Mouse (Mus musculus): ENCODE data around the gene Sucla2. TPM values are rescaled to one million over a fixed set of nuclear protein-coding genes. Genes with fewer than 3 reads are reported as not detected.

Sucla2 gene
- polyA plus RNA-seq, 1 experiment from 2014 or later: 101 TPM

- H3K27me3 ChIP-seq (replicated peaks; ENCODE audit: low read depth, poor library complexity, severe bottlenecking): no peaks in the 10 kb centered on the region
- H3K27ac ChIP-seq (replicated peaks): no peak overlapping the region
- DNase-seq (ENCODE audit: low spot score): peak; percentile 14
- H3K4me1 ChIP-seq: no peaks in the 10 kb centered on the region
- no peaks in the 10 kb centered on the region for H3K36me3 ChIP-seq (replicated peaks)
- H3K4me3 ChIP-seq: no peak overlapping the region
- H3K9me3 ChIP-seq: no peaks in the 10 kb centered on the region
Observed at GRCm38 (mm10) chr14:73637460-73637859, 112.3 kb downstream of the Sucla2 start.

Other genes starting within 250 kb of the Sucla2 start
- gene Rb1, start 199.5 kb upstream of the Sucla2 start, polyA plus RNA-seq (2016; fragmentation: Nextera tagmentation; extraction: Ambion mirVana): 24.4 and 29.3 TPM in 2 replicates
- 197 and 226 TPM in 2 replicates for gene Itm2b, start 140.0 kb upstream of the Sucla2 start, polyA plus RNA-seq (2016; fragmentation: Nextera tagmentation; extraction: Ambion mirVana)
- gene Med4, start 15.3 kb upstream of the Sucla2 start, polyA plus RNA-seq (2016; fragmentation: Nextera tagmentation; extraction: Ambion mirVana): 118 and 122 TPM in 2 replicates
- 6.9 and 8.5 TPM in 2 replicates for gene Nudt15, start 22.9 kb downstream of the Sucla2 start, polyA plus RNA-seq (2016; fragmentation: Nextera tagmentation; extraction: Ambion mirVana)
- not detected in 2 replicates for gene Gm21750, start 135.9 kb downstream of the Sucla2 start, polyA plus RNA-seq (2016; fragmentation: Nextera tagmentation; extraction: Ambion mirVana)

Data from embryonic facial prominence, embryonic 10.5 days (tissue).